Mouse (Mus musculus) CH12.LX (cell line): ENCODE results near the gene Fam13c. TPM values are rescaled to one million over a fixed set of nuclear protein-coding genes. Genes with fewer than 3 reads are reported as not detected.

Experiments
- DNase-seq: peaks from one replicate; pipeline ENCODE4 v3.0.0-alpha.2; 2013; ENCODE audit errors: extremely low read depth
- H3K27ac ChIP-seq: 2 replicates; pipeline ENCODE4 v1.5.1; 2012; ENCODE audit warnings: low read depth, mild to moderate bottlenecking, control low read depth, moderate library complexity; ENCODE audit not compliant: insufficient read depth
- H3K27me3 ChIP-seq: replicated peaks from 2 replicates; pipeline ENCODE3; 2012; ENCODE audit warnings: inconsistent platforms
- H3K36me3 ChIP-seq, 2 experiments: replicated peaks in 1 of 2; 2 replicates each; pipeline versions ENCODE3 to v1.6.1; 2012; ENCODE audit warnings: inconsistent platforms in 1 of 2, low read length in 1 of 2, mild to moderate bottlenecking in 1 of 2, mixed read lengths in 1 of 2, moderate library complexity in 1 of 2; ENCODE audit not compliant: control insufficient read depth in 1 of 2, insufficient read depth in 1 of 2
- H3K4me1 ChIP-seq, 2 experiments: 2 replicates each; pipeline ENCODE4 v1.6.1; 2012; ENCODE audit warnings: inconsistent platforms in 1 of 2, moderate library complexity in 1 of 2; ENCODE audit not compliant: insufficient read depth in 2 of 2, control insufficient read depth in 1 of 2
- H3K4me2 ChIP-seq: 2 replicates; pipeline ENCODE4 v1.6.1; 2012; ENCODE audit warnings: low read depth, mild to moderate bottlenecking, control low read depth; ENCODE audit not compliant: poor library complexity, insufficient read depth, severe bottlenecking
- H3K4me3 ChIP-seq, 3 experiments: fragments of 150-350 bp in 1 of 3; sonication (generic) in 1 of 3; replicated peaks in 1 of 3; 2 replicates each; pipeline versions ENCODE3 to v1.5.1; 2011 to 2012; ENCODE audit warnings: low read depth in 2 of 3, low read length in 2 of 3, mild to moderate bottlenecking in 2 of 3, moderate library complexity in 2 of 3, control low read depth in 1 of 3, improper control_type of control experiment in 1 of 3, inconsistent platforms in 1 of 3, mixed read lengths in 1 of 3; ENCODE audit not compliant: poor library complexity in 1 of 3
- H3K79me2 ChIP-seq: replicated peaks from 2 replicates; pipeline ENCODE4 v1.6.1; 2012; ENCODE audit warnings: mild to moderate bottlenecking, moderate library complexity; ENCODE audit not compliant: control insufficient read depth, poor library complexity, insufficient read depth, severe bottlenecking; ENCODE audit errors: extremely low read depth
- H3K9ac ChIP-seq: 2 replicates; pipeline ENCODE4 v1.6.1; 2012; ENCODE audit warnings: low read depth, mild to moderate bottlenecking, control low read depth, moderate library complexity; ENCODE audit not compliant: insufficient read depth
- H3K9me3 ChIP-seq: replicated peaks from 2 replicates; pipeline ENCODE3; 2012; ENCODE audit warnings: low read length, inconsistent platforms, mixed read lengths
- BHLHE40 ChIP-seq: IDR thresholded peaks from 2 replicates; pipeline ENCODE4 v1.6.1; 2011; ENCODE audit warnings: mild to moderate bottlenecking, low read depth, low read length, improper control_type of control experiment
- CHD1 ChIP-seq: IDR thresholded peaks from 2 replicates; pipeline ENCODE4 v1.6.1; 2012; ENCODE audit warnings: low read depth, low read length, improper control_type of control experiment, inconsistent platforms
- CHD2 ChIP-seq: IDR thresholded peaks from 2 replicates; pipeline ENCODE4 v1.6.1; 2011; ENCODE audit warnings: low read length, improper control_type of control experiment
- ELF1 ChIP-seq: IDR thresholded peaks from 2 replicates; pipeline ENCODE4 v1.6.1; 2014; ENCODE audit warnings: low read depth, mild to moderate bottlenecking, inconsistent platforms, low read length, improper control_type of control experiment
- EP300 ChIP-seq: IDR thresholded peaks from 2 replicates; pipeline ENCODE4 v1.6.1; 2011; ENCODE audit warnings: low read length, improper control_type of control experiment
- HCFC1 ChIP-seq: IDR thresholded peaks from 2 replicates; pipeline ENCODE4 v1.6.1; 2012; ENCODE audit warnings: low read depth, mild to moderate bottlenecking, inconsistent platforms, low read length, improper control_type of control experiment
- JUN ChIP-seq: IDR thresholded peaks from 2 replicates; pipeline ENCODE4 v1.6.1; 2011; ENCODE audit warnings: low read depth, mild to moderate bottlenecking, low read length, improper control_type of control experiment, moderate library complexity; ENCODE audit not compliant: insufficient read depth
- JUND ChIP-seq: conservative IDR thresholded peaks from 2 replicates; pipeline ENCODE4 v1.6.1; 2011; ENCODE audit warnings: low read depth, low read length, improper control_type of control experiment
- MAFK ChIP-seq: IDR thresholded peaks from 2 replicates; pipeline ENCODE4 v1.6.1; 2011; ENCODE audit warnings: low read length, improper control_type of control experiment; ENCODE audit not compliant: insufficient replicate concordance
- MAZ ChIP-seq: IDR thresholded peaks from 2 replicates; pipeline ENCODE4 v1.6.1; 2012; ENCODE audit warnings: low read depth, mild to moderate bottlenecking, inconsistent platforms, low read length, improper control_type of control experiment, moderate library complexity
- MEF2A ChIP-seq: IDR thresholded peaks from 2 replicates; pipeline ENCODE4 v1.6.1; 2014; ENCODE audit warnings: low read depth, mild to moderate bottlenecking, inconsistent platforms, low read length, improper control_type of control experiment, borderline replicate concordance
- MXI1 ChIP-seq: IDR thresholded peaks from 2 replicates; pipeline ENCODE4 v1.6.1; 2011; ENCODE audit warnings: mild to moderate bottlenecking, low read depth, low read length, improper control_type of control experiment
- NRF1 ChIP-seq: IDR thresholded peaks from 2 replicates; pipeline ENCODE4 v1.6.1; 2014; ENCODE audit warnings: low read depth, mild to moderate bottlenecking, inconsistent platforms, low read length, improper control_type of control experiment, moderate library complexity
- PAX5 ChIP-seq: IDR thresholded peaks from 2 replicates; pipeline ENCODE4 v1.6.1; 2012; ENCODE audit warnings: low read length, inconsistent platforms, mixed read lengths
- RCOR1 ChIP-seq: conservative IDR thresholded peaks from 2 replicates; pipeline ENCODE4 v1.6.1; 2012; ENCODE audit warnings: low read depth, mild to moderate bottlenecking, inconsistent platforms, low read length, improper control_type of control experiment
- UBTF ChIP-seq: IDR thresholded peaks from 2 replicates; pipeline ENCODE4 v1.6.1; 2012; ENCODE audit warnings: low read depth, mild to moderate bottlenecking, inconsistent platforms, low read length, improper control_type of control experiment, moderate library complexity
- USF1 ChIP-seq: IDR thresholded peaks from 2 replicates; pipeline ENCODE4 v1.6.1; 2014; ENCODE audit warnings: low read depth, mild to moderate bottlenecking, inconsistent platforms, low read length, improper control_type of control experiment
- ZKSCAN1 ChIP-seq: IDR thresholded peaks from 2 replicates; pipeline ENCODE4 v1.6.1; 2012; ENCODE audit warnings: low read depth, inconsistent platforms, low read length, improper control_type of control experiment, borderline replicate concordance
- ZNF384 ChIP-seq: IDR thresholded peaks from 2 replicates; pipeline ENCODE4 v1.6.1; 2012; ENCODE audit warnings: low read depth, low read length, improper control_type of control experiment, inconsistent platforms
- dilution Hi-C: fragments of 300-500 bp; cut with MboI; formaldehyde crosslinking; loops from 2 replicates; pipeline ENCODE4 v1.14.3; 2020; ENCODE audit warnings: low sequenced_read_pairs; ENCODE audit not compliant: extremely low pct_unique_long_range_greater_than_20kb, extremely low pct_ligation_motif_present
- in situ Hi-C: fragments of 300-500 bp; cut with MboI; formaldehyde crosslinking; loops from 3 replicates; pipeline ENCODE4 v1.14.3; 2019; ENCODE audit warnings: low sequenced_read_pairs, low pct_ligation_motif_present, low pct_unique_long_range_greater_than_20kb, mixed read lengths
- polyA plus RNA-seq: library from polyadenylated mRNA; unstranded; fragments of >175 nt; gene quantifications from 2 replicates; pipeline ENCODE4 v1.2.1, GENCODE M21; 2012; ENCODE audit warnings: low read depth; ENCODE audit not compliant: insufficient read length
- total RNA-seq, 2 experiments: library from RNA; depleted of rRNA; stranded (reverse); fragments of 300-350 nt in 1 of 2; fragments of >200 nt in 1 of 2; gene quantifications; 2 replicates each; pipeline ENCODE4 v1.2.3; 2012 to 2014

Fam13c gene
- total and polyA plus RNA-seq, 3 experiments = not detected

DNA sequence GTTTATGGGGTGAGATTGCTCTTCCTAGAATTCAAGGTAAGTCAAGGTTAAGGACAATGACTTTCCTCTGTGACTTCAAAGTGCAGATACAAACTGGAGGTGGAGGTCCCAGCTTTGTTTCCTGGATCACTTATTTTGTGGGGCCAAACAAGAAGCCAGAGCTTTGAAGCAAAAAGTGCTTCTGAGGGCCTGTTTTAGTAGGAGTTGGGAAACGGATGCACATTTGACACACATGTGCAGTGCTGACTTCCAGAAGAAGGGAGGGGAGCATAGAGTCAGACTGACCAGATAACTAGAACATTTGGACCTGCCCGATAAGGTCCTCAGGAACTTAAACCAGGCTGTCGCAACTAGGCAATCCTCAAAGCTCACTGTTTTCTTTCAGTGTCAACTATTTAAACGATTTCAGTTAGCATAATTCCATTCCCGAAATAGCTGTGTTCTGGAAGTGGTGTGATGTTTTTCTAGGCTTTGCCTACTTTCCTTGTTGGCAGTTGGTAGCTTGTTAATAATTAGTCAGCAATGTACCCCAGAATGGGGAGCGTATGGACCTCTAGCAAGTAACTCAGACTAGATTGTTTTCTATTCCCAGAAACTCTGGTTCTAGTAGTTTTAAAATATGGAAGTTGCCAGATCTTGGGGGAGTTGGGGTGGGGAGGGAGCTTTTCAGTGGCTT, 22.3 kb upstream of the Fam13c start:
- H3K27me3 ChIP-seq = no peaks in the 10 kb centered on the region
- no peak overlapping the region for H3K27ac ChIP-seq
- no peaks in the 10 kb centered on the region for H3K79me2 ChIP-seq
- H3K4me2 ChIP-seq = no peak overlapping the region
- no peaks in the 10 kb centered on the region for H3K4me1 ChIP-seq
- no peak overlapping the region for H3K4me3 ChIP-seq
- no peak overlapping the region for H3K9ac ChIP-seq
- dilution Hi-C loops = no loop called here
- TF ChIP-seq ELF1 = no peak
- DNase-seq = no peak
- H3K9me3 ChIP-seq = peaks cover 52% of the 10 kb centered on the region
- in situ Hi-C loops = no loop called here
- no peaks in the 10 kb centered on the region for H3K36me3 ChIP-seq

DNA sequence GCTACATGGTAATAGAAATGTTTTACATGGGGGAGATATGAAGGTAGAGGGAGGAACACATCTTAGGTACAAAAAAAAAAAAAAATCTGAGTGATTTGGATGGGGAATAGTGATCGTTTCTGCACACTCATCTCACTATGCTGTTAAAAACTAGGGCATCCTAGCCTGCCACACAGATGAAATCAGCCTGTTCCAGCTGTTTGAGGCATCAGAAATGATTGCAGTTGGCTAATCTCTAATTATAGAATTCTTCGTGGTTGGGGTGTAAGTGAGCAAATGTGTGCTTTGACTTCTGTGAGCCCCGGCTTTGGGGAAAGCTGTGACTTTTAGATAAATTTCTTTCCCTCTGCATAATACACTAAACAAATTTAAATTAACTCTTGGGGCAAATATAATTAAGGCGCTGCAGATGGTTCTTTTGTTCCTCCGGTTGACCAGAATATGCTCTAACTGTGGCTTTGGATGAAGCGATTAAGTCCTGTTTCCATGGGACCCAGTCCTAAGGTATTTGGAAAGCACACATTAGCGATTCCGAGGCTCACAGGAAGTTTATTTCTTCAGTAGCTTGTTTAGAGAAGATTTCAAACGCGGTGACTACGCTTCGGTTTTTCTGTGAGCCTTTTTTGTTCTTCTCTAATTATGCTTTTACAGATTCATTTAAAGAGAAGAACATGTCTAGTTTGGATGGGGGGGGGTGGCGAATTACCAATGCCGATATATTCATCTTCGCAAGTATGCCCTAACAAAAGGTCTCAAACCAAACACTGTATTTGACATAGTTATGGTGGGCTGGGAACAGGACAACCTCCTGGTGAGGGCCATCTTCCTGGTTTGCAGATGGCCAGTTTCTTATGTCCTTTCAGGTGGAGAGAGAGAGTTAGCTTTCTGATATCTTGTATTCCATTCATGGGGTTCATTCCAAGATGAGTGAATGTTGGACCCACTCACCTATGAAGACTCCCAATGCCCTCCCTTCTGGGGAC, 20.7 kb upstream of the Fam13c start:
- H3K36me3 ChIP-seq = no peaks in the 10 kb centered on the region
- H3K4me3 ChIP-seq = no peak overlapping the region
- H3K27me3 ChIP-seq = no peaks in the 10 kb centered on the region
- peaks cover 50% of the 10 kb centered on the region for H3K9me3 ChIP-seq
- no peaks in the 10 kb centered on the region for H3K79me2 ChIP-seq
- H3K27ac ChIP-seq = no peak overlapping the region
- TF ChIP-seq ZNF384 (no peak), USF1 (no peak), PAX5 (no peak), UBTF (no peak), MAZ (no peak), RCOR1 (no peak), CHD2 (no peak), ZKSCAN1 (no peak)
- in situ Hi-C loops (no loop called here), dilution Hi-C loops (no loop called here)
- H3K4me2 ChIP-seq = no peak overlapping the region
- H3K9ac ChIP-seq = no peak overlapping the region
- DNase-seq = no peak
- no peaks in the 10 kb centered on the region for H3K4me1 ChIP-seq

DNA sequence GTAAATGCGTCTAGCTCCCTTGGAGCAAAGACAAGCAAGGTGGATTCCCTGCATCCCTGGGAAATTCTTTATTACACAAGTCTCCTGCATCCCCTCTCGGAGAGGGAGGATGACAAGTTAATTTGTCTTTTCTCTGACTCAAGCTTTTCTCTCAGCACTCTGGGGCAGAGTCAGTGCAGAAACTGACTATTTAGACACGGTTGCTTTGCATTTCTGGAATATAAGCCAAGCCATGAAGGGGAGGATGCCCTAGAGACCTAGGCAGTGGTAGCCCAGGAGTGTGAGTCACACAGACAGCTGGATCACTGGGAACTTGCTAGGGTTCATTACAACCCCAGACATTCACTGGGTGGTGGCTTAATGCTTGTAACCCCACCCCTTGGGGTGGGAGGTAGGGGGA, 13.9 kb upstream of the Fam13c start:
- H3K27ac ChIP-seq = no peak overlapping the region
- H3K4me1 ChIP-seq = no peaks in the 10 kb centered on the region
- no peak for TF ChIP-seq NRF1
- no peak for TF ChIP-seq CHD1
- TF ChIP-seq MXI1 = no peak
- TF ChIP-seq MAFK = no peak
- TF ChIP-seq PAX5 = no peak
- TF ChIP-seq HCFC1 = no peak
- TF ChIP-seq MEF2A = no peak
- TF ChIP-seq ZKSCAN1 = no peak
- TF ChIP-seq JUND = no peak
- TF ChIP-seq JUN = no peak
- no peak for TF ChIP-seq BHLHE40
- TF ChIP-seq EP300 = no peak
- TF ChIP-seq, all 38 proteins: peak for 0
- H3K27me3 ChIP-seq = no peaks in the 10 kb centered on the region
- DNase-seq = no peak
- no peaks in the 10 kb centered on the region for H3K36me3 ChIP-seq
- H3K9ac ChIP-seq = no peak overlapping the region
- dilution Hi-C loops = no loop called here
- peaks cover 63% of the 10 kb centered on the region for H3K9me3 ChIP-seq
- in situ Hi-C loops = no loop called here
- H3K4me2 ChIP-seq = no peak overlapping the region
- no peaks in the 10 kb centered on the region for H3K79me2 ChIP-seq
- H3K4me3 ChIP-seq = no peak overlapping the region
